Comparison of ENCODE assay signal across 25 mouse cellular contexts in genomic region chr4:26629710-26630109, GRCm38 (mm10).
DNase-seq lines count a peak whose midpoint lies in the region; TF ChIP-seq lines count a peak whose summit lies in the region.
"Had no signal": no experiment of that assay in that cellular context is flagged by ENCODE, and none has a peak within 500 bp of the region (broad histone marks: within the 10 kb centered on the region; RNA-seq: fewer than 3 reads in every experiment).

No protein-coding gene starts in this region.

- H3K9me3 ChIP-seq in CH12.LX (replicated peaks; ENCODE audit: low read length), result no peaks in the 10 kb centered on the region
- H3K9me3 ChIP-seq: embryonic facial prominence, embryonic 12.5 days; embryonic facial prominence, embryonic 15.5 days; forebrain, embryonic 12.5 days; forebrain, embryonic 15.5 days; G1E; hindbrain, embryonic 10.5 days; hindbrain, embryonic 13.5 days; intestine, embryonic 15.5 days had no signal

- peaks cover 3 to 17% of the 10 kb centered on the region in 2 experiments; a peak in 2 of 4 replicates for H3K4me1 ChIP-seq in CH12.LX (ENCODE audit: control insufficient read depth in 1 of 2, insufficient read depth in 2 of 2)
- H3K4me1 ChIP-seq: embryonic facial prominence, embryonic 12.5 days; embryonic facial prominence, embryonic 15.5 days; forebrain, embryonic 12.5 days; hindbrain, embryonic 10.5 days; hindbrain, embryonic 13.5 days; intestine, embryonic 15.5 days had no signal

- H3K27ac ChIP-seq in CH12.LX (ENCODE audit: insufficient read depth, low read depth), result no peak overlapping the region
- H3K27ac ChIP-seq: embryonic facial prominence, embryonic 12.5 days; embryonic facial prominence, embryonic 15.5 days; forebrain, embryonic 12.5 days; forebrain, embryonic 15.5 days; hindbrain, embryonic 10.5 days; hindbrain, embryonic 13.5 days; intestine, embryonic 15.5 days had no signal

- DNase-seq in heart, adult 11 months, result peak; percentile 30
- DNase-seq in heart, postnatal 14 days, result no peak
- DNase-seq in A20 (ENCODE audit: low read depth, low spot score) (peak; percentile 38), CH12.LX (ENCODE audit: extremely low read depth) (peak; percentile 75)
- no peak for DNase-seq in left cerebral cortex, postnatal 25 days (ENCODE audit: low spot score in 2 of 2)
- no peak for DNase-seq in kidney, postnatal 25 days
- DNase-seq: adrenal gland, postnatal 10 days; adrenal gland, postnatal 36 days; cerebellum, adult 11 months; cerebellum, adult 2 months; cerebellum, adult 9-11 months; cerebellum, postnatal 25 days; gastrocnemius, postnatal 10 days; gastrocnemius, postnatal 36 days; heart, postnatal 36 days had no signal

- H3K4me2 ChIP-seq in CH12.LX (ENCODE audit: insufficient read depth, low read depth, poor library complexity, severe bottlenecking), result peak overlapping the region; percentile 5; the same call in 1 of the 2 replicates
- H3K4me2 ChIP-seq: embryonic facial prominence, embryonic 12.5 days; embryonic facial prominence, embryonic 15.5 days; forebrain, embryonic 12.5 days; forebrain, embryonic 15.5 days; heart, embryonic 11.5 days; hindbrain, embryonic 13.5 days; intestine, embryonic 15.5 days had no signal

- no peak for TF ChIP-seq POLR2A in CH12.LX (IDR thresholded peaks at IDR 0.05; ENCODE audit: low read depth, low read length)

- no peaks in the 10 kb centered on the region for H3K27me3 ChIP-seq in CH12.LX (replicated peaks)
- H3K27me3 ChIP-seq: embryonic facial prominence, embryonic 12.5 days; embryonic facial prominence, embryonic 15.5 days; forebrain, embryonic 12.5 days; forebrain, embryonic 15.5 days; hindbrain, embryonic 13.5 days; intestine, embryonic 15.5 days; Patski had no signal

- dilution Hi-C loops in CH12.LX (cut with MboI; ENCODE audit: extremely low pct_ligation_motif_present, extremely low pct_unique_long_range_greater_than_20kb, low sequenced_read_pairs), result no loop called here

- peak; percentile 56; the same call in 1 of the 2 replicates for TF ChIP-seq EP300 in CH12.LX (IDR thresholded peaks at IDR 0.05; ENCODE audit: low read length)

- intact Hi-C loops in heart, postnatal 14 days (cut with DNase I), result no loop called here
- intact Hi-C loops in left cerebral cortex, postnatal 25 days (cut with DNase I), result no loop called here

- H3K4me3 ChIP-seq in CH12.LX (replicated peaks in 1 of 3; ENCODE audit: low read depth in 2 of 3, low read length in 2 of 3, poor library complexity in 1 of 3), result no peak overlapping the region
- H3K4me3 ChIP-seq: embryonic facial prominence, embryonic 12.5 days; embryonic facial prominence, embryonic 15.5 days; forebrain, embryonic 12.5 days; forebrain, embryonic 15.5 days; hindbrain, embryonic 10.5 days; hindbrain, embryonic 13.5 days; intestine, embryonic 15.5 days had no signal

- TF ChIP-seq CTCF in CH12.LX (conservative IDR thresholded peaks at IDR 0.05 in 1 of 2, IDR thresholded peaks at IDR 0.05 in 1 of 2; ENCODE audit: low read depth in 2 of 2, low read length in 2 of 2), result no peak

- H3K36me3 ChIP-seq in CH12.LX (replicated peaks in 1 of 2; ENCODE audit: control insufficient read depth in 1 of 2, insufficient read depth in 1 of 2, low read length in 1 of 2), result no peaks in the 10 kb centered on the region
- H3K36me3 ChIP-seq: embryonic facial prominence, embryonic 12.5 days; embryonic facial prominence, embryonic 15.5 days; forebrain, embryonic 12.5 days; forebrain, embryonic 15.5 days; G1E; hindbrain, embryonic 10.5 days; hindbrain, embryonic 13.5 days; intestine, embryonic 15.5 days had no signal

- peak; percentile 5; the same call in 1 of the 2 replicates for TF ChIP-seq RAD21 in CH12.LX (IDR thresholded peaks at IDR 0.05; ENCODE audit: low read depth, low read length)

- no peaks in the 10 kb centered on the region for H3K79me2 ChIP-seq in CH12.LX (replicated peaks; ENCODE audit: control insufficient read depth, extremely low read depth, insufficient read depth, poor library complexity, severe bottlenecking)

- in situ Hi-C loops in CH12.LX (cut with MboI; ENCODE audit: low pct_ligation_motif_present, low pct_unique_long_range_greater_than_20kb, low sequenced_read_pairs), result no loop called here

- H3K9ac ChIP-seq in CH12.LX (ENCODE audit: insufficient read depth, low read depth), result no peak overlapping the region
- H3K9ac ChIP-seq: embryonic facial prominence, embryonic 12.5 days; embryonic facial prominence, embryonic 15.5 days; forebrain, embryonic 12.5 days; forebrain, embryonic 15.5 days; hindbrain, embryonic 13.5 days; intestine, embryonic 15.5 days had no signal

TF ChIP-seq in CH12.LX, 34 proteins besides CTCF, POLR2A, EP300 and RAD21:
- peak; percentile 53 for TF ChIP-seq IRF4 (IDR thresholded peaks at IDR 0.05; ENCODE audit: low read depth, low read length)
- peak; percentile 57 for TF ChIP-seq ETS1 (conservative IDR thresholded peaks at IDR 0.05; ENCODE audit: low read depth, low read length)
- no peak for TF ChIP-seq MAFK (IDR thresholded peaks at IDR 0.05; ENCODE audit: insufficient replicate concordance, low read length)
TF ChIP-seq in CH12.LX: peak in this region for 2.

Comparison
In these comparisons a context has a peak if more than half of its experiments do, and no peak if none do; other contexts are left out.
1. DNase-seq: peak in heart, adult 11 months (single experiment), A20 (single experiment) and CH12.LX (single experiment); none in heart, postnatal 14 days (0 of 2), left cerebral cortex, postnatal 25 days (0 of 2) and kidney, postnatal 25 days (0 of 2).